Mouse (Mus musculus) forebrain, postnatal 0 days (tissue): Measurements from ENCODE around the gene Ylpm1. TPM values are rescaled to one million over a fixed set of nuclear protein-coding genes. Genes with fewer than 3 reads are reported as not detected.

Experiments used
- ATAC-seq: fragments of 200-750 bp; cut with Nextera tagmentation; 2 replicates; pipeline ENCODE4 v1.8.0; 2017; ENCODE audit warnings: mild to moderate bottlenecking, moderate library complexity
- DNase-seq: peaks from one replicate; pipeline ENCODE4 v3.0.0-alpha.2; 2015
- H3K27ac ChIP-seq: fragments of 300-500 bp; sonication (generic); 2 replicates; pipeline ENCODE4 v1.5.1; 2014; ENCODE audit warnings: low read depth, mild to moderate bottlenecking, antibody characterized with exemption, low read length, moderate library complexity, mixed read lengths
- H3K27me3 ChIP-seq: fragments of 300-500 bp; sonication (generic); 2 replicates; pipeline ENCODE4 v1.6.1; 2014; ENCODE audit warnings: mild to moderate bottlenecking, low read length, mixed read lengths; ENCODE audit not compliant: insufficient read depth
- H3K36me3 ChIP-seq: fragments of 300-500 bp; sonication (generic); 2 replicates; pipeline ENCODE4 v1.6.1; 2014; ENCODE audit warnings: mild to moderate bottlenecking, moderate library complexity; ENCODE audit not compliant: insufficient read depth
- H3K4me1 ChIP-seq: fragments of 300-500 bp; sonication (generic); 2 replicates; pipeline ENCODE4 v1.6.1; 2014; ENCODE audit warnings: antibody characterized with exemption; ENCODE audit not compliant: insufficient read depth
- H3K4me2 ChIP-seq: fragments of 300-500 bp; sonication (generic); 2 replicates; pipeline ENCODE4 v1.6.1; 2014; ENCODE audit warnings: low read depth, mild to moderate bottlenecking, moderate library complexity
- H3K4me3 ChIP-seq: fragments of 300-500 bp; sonication (generic); 2 replicates; pipeline ENCODE4 v1.5.1; 2014; ENCODE audit warnings: low read depth, low read length, mixed read lengths
- H3K9ac ChIP-seq: fragments of 300-500 bp; sonication (generic); 2 replicates; pipeline ENCODE4 v1.6.1; 2014; ENCODE audit warnings: mild to moderate bottlenecking
- H3K9me3 ChIP-seq: fragments of 300-500 bp; sonication (generic); 2 replicates; pipeline ENCODE4 v1.6.1; 2016; ENCODE audit warnings: low read length
- CTCF ChIP-seq: sonication (generic); IDR thresholded peaks from 2 replicates; pipeline ENCODE4 v1.5.1; 2016; ENCODE audit warnings: antibody characterized with exemption, control low read depth, low read depth
- WGBS: fragments of 180-500 bp; shearing (Covaris S2); extraction: QIAGEN DNeasy Blood & Tissue Kit; methylation state at CpG from one replicate; pipeline ENCODE4 v1.1.7; 2014; 5-methylcytosine and 5-hydroxymethylcytosine counted together
- polyA plus RNA-seq: library from polyadenylated mRNA; unstranded; fragments of >200 nt; fragmentation: Nextera tagmentation; extraction: Ambion mirVana; gene quantifications from 2 replicates; pipeline ENCODE4 v1.2.1, GENCODE M21; 2015
- total RNA-seq: library from RNA; depleted of rRNA; stranded (reverse); fragments of >200 nt; gene quantifications from 2 replicates; pipeline ENCODE4 v1.2.3, GENCODE M21; 2014

The Ylpm1 gene
- total and polyA plus RNA-seq, 2 experiments from 2014 or later, result 23.4 to 59.6 TPM

DNA sequence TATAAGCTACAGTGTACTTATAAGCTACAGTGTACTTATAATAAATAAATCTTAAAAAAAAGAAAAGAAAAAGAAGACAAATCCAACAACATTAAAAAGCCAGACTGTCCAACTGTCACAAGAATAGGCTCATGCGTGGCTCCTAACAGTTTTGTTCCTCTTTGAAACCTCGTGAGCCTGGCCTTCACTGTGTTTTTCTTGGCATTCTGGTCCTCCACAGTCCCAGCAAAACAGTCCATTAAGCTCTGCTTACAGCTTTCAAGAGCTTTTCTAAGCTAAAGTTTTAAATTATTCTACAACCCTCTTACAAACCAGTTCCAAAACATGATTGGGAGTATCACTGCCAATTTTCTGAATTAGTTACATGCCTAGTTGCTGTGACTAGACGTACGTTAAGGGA is 6.7 kb upstream of the Ylpm1 start:
- H3K9ac ChIP-seq, result no peak overlapping the region
- H3K4me3 ChIP-seq, result no peak overlapping the region
- no peak for ATAC-seq
- H3K4me1 ChIP-seq, result no peaks in the 10 kb centered on the region
- H3K27me3 ChIP-seq, result no peaks in the 10 kb centered on the region
- WGBS, result 55% methylated on average over 4 of the region's 4 CpGs
- no peak for DNase-seq
- H3K9me3 ChIP-seq, result no peaks in the 10 kb centered on the region
- no peak overlapping the region for H3K27ac ChIP-seq
- H3K36me3 ChIP-seq, result peaks cover 5% of the 10 kb centered on the region; the same call in 1 of the 2 replicates
- TF ChIP-seq CTCF, result no peak
- no peak overlapping the region for H3K4me2 ChIP-seq

GRCm38 (mm10) chr12:84995112-84995761 is 884 bp upstream of the Ylpm1 start:
- Histone ChIP-seq H3K9me3 (no peaks in the 10 kb centered on the region), H3K9ac (no peak overlapping the region), H3K36me3 (no peaks in the 10 kb centered on the region), H3K4me3 (peak overlapping the region; percentile 96), H3K4me1 (peaks cover 19% of the 10 kb centered on the region), H3K27ac (no peak overlapping the region), H3K27me3 (no peaks in the 10 kb centered on the region), H3K4me2 (peak overlapping the region; percentile 82)
- DNase-seq, result no peak
- 95% methylated on average over 8 of the region's 9 CpGs for WGBS
- ATAC-seq, result no peak
- TF ChIP-seq CTCF, result no peak

GRCm38 (mm10) chr12:84996501-84997398 is 629 bp downstream of the Ylpm1 start:
- peak overlapping the region; percentile 96 for H3K4me3 ChIP-seq
- ATAC-seq, result peak; percentile 56
- peak overlapping the region; percentile 97 for H3K27ac ChIP-seq
- no peaks in the 10 kb centered on the region for H3K9me3 ChIP-seq
- DNase-seq, result no peak
- peaks cover 19% of the 10 kb centered on the region for H3K4me1 ChIP-seq
- peak overlapping the region; percentile 82 for H3K4me2 ChIP-seq
- H3K9ac ChIP-seq, result peak overlapping the region; percentile 99
- no peaks in the 10 kb centered on the region for H3K27me3 ChIP-seq
- no peaks in the 10 kb centered on the region for H3K36me3 ChIP-seq
- no peak for TF ChIP-seq CTCF
- 3% methylated on average over 44 of the region's 44 CpGs for WGBS

- no peak for TF ChIP-seq CTCF
- H3K9ac ChIP-seq, result no peak overlapping the region; the same call in 1 of the 2 replicates
Measured at GRCm38 (mm10) chr12:84999053-84999452, 2.9 kb downstream of the Ylpm1 start.

DNA sequence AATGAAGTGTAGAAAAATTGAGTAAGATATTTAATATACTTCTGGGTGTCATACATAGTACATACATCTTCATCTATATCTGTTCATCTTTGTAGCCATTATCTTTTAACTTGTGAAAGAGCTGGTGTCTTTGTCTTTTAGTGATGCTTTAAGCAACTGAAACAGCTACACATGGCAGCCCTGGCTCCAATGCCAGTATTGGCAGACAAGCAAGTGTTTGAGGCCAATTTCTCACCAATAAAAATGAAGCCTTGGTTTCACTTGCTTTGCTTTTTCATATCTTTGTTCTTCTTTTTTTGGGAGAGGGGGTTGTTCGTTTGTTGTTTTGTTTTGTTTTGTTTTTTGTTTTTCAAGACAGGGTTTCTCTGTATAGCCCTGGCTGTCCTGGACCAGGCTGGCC is 10.1 kb downstream of the Ylpm1 start:
- no peaks in the 10 kb centered on the region for H3K27me3 ChIP-seq
- 62% methylated on average over 1 of the region's 1 CpGs for WGBS
- no peak overlapping the region for H3K9ac ChIP-seq
- no peaks in the 10 kb centered on the region for H3K4me1 ChIP-seq
- H3K36me3 ChIP-seq, result no peaks in the 10 kb centered on the region
- no peaks in the 10 kb centered on the region for H3K9me3 ChIP-seq
- H3K4me3 ChIP-seq, result no peak overlapping the region
- no peak overlapping the region for H3K4me2 ChIP-seq
- no peak overlapping the region for H3K27ac ChIP-seq
- DNase-seq (peak; percentile 57), ATAC-seq (no peak)
- no peak for TF ChIP-seq CTCF

More at GRCm38 (mm10) chr12:84999053-84999452, 2.9 kb downstream of the Ylpm1 start:
- DNase-seq, result no peak
- Histone ChIP-seq H3K9me3 (no peaks in the 10 kb centered on the region), H3K36me3 (no peaks in the 10 kb centered on the region), H3K4me3 (peak overlapping the region; percentile 96), H3K4me2 (peak overlapping the region; percentile 82), H3K27me3 (no peaks in the 10 kb centered on the region), H3K27ac (no peak overlapping the region), H3K4me1 (peaks cover 19% of the 10 kb centered on the region)
- no peak for ATAC-seq

DNA sequence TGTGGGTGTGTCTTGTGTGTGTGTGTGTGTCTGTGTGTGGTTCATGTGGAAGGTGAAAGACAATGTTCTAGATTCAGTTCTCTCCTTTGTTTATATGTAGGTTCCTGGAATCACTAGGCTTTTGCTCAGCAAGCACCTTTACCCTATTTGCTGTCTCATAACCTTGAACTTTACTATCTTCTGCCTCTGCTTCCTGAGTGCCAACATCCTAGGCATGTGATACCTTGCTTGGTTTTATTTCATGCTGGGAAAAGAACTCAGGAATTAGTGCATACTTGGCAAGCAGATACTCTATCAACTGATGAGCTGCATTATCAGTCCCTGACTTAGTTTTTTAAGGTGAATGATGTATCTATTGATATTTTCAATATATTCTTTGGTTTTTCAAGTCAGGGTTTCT is 10.9 kb downstream of the Ylpm1 start:
- Histone ChIP-seq H3K27me3 (no peaks in the 10 kb centered on the region), H3K27ac (no peak overlapping the region), H3K9me3 (no peaks in the 10 kb centered on the region), H3K4me2 (no peak overlapping the region), H3K4me3 (no peak overlapping the region), H3K9ac (no peak overlapping the region), H3K36me3 (no peaks in the 10 kb centered on the region), H3K4me1 (no peaks in the 10 kb centered on the region)
- no peak for ATAC-seq
- no peak for TF ChIP-seq CTCF
- no peak for DNase-seq

DNA sequence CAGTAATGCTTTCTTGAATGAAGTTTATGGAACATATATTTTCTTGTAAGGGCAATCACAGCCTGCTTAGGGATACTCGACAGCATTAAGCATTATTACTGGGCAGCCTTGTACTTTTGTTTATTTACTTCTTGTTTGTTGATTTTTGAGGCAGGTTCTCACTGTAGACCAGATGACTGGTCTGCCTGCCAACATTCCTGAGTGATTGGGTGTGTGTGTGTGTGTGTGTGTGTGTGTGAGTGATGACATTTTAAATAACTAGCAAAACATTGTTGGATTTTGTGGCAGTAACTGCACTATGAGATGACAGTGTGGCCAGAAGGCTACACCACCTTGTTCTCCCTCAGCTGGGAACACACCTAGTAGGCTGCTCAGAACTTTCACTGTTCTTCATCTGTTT is 13.7 kb downstream of the Ylpm1 start:
- 88% methylated on average over 1 of the region's 1 CpGs for WGBS
- H3K27me3 ChIP-seq, result no peaks in the 10 kb centered on the region

More for the DNA sequence above, 13.7 kb downstream of the Ylpm1 start:
- no peak overlapping the region for H3K4me3 ChIP-seq
- TF ChIP-seq CTCF, result no peak
- H3K9me3 ChIP-seq, result no peaks in the 10 kb centered on the region
- H3K9ac ChIP-seq, result no peak overlapping the region
- H3K4me2 ChIP-seq, result no peak overlapping the region
- H3K27ac ChIP-seq, result no peak overlapping the region
- ATAC-seq, result no peak
- no peak for DNase-seq
- no peaks in the 10 kb centered on the region for H3K4me1 ChIP-seq
- H3K36me3 ChIP-seq, result peaks cover 22% of the 10 kb centered on the region
